Mouse (Mus musculus) urinary bladder, postnatal 25 days (tissue): ENCODE measurements around the gene Lag3.

Experiments used
- DNase-seq: peaks from one replicate; pipeline ENCODE4 v3.0.0; 2022; ENCODE audit warnings: low spot score

The Lag3 gene

DNA sequence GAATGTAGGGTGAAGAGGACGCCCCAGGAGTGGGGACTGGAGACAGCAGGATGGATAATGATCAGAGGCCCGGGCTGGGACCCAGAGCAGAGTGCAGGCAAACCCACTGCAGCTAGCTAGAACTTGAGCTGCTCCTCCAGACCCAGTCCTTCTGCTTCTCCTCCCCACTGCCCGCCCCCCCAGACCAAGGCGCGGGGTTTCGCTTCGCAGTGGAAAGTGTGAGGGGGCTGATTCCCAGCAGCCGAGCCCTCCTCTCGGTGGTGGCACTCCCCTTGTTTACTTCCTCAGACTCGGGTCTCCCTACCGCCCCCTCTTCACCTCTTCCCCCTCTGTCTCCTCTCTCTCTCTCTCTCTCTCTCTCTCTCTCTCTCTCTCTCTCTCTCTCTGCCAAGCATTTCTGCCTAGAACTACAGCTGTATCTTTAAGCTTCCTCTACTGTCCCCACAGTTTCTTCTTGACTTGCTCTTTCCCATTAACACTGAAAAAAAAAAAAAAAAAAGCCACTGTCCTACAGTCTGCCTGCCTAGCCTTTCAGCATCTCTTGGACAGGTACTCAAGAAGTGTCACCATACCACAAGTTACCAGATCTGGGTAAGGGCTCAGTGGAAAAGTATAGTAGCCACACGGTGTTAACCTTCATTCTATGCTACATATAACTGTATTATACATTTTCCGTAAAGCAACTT lies at the start of gene Lag3:
TSS of gene Lag3 (minus strand) at position 173 of the 686 bp plus-strand sequence.
- DNase-seq = no peak

DNA sequence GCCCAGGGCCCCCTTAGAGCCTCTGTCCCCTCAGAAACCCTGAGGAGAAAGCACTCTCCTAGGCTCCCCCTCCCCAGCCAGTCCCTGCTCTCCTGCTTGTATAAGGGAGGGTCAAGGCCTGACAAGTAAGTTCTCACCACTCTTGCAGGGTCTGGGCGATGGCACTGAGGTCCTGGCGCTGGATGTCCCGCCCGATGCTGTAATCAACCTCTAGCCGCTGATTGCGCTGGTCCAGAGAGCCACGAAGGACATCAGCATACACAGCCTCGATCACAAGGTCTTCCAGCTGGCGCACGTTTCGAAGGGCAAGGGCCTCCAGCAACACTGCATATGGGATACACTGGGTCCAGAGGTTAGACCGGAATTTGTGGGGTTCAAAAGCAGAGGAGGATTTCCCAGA lies 49.5 kb upstream of the Lag3 start:
- no peak for DNase-seq

DNA sequence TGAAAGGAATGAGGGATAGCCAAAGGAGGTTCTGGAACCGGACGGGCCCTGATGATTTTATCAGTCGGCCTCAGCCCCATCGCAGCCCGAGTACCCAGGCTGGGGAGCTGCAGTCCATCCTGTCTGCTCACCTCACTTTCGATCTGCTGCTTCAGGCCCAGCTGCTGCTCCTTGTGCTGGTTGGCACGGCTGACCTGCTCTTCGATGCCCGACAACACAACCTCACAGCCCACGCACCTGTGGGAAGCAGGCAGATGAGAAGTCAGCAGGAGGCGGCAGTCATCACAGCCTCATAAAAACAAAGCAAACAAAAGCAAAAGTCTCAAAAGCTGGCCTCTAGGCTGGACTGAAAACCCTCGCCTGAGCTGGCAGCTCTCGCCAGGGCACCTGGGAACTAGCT lies 48.5 kb upstream of the Lag3 start:
- DNase-seq = no peak

DNA sequence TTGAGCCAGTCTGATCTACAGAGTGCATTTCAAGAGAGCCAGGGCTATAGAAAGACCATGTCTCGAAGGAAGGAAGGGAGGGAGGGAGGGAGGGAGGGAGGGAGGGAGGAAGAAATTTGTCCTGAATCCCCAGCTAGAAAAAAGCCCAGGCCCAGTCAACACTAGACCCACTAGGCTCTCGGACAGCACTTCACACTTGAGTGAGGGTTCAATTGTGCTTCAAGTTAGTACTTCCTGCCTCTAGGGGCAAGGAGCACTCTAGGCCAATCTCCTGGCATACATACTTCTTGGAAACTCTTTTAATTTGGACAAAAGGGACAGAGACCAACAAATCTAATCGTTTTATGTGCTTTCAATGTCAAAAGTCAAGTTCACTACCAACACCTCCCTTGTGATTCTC lies 46.6 kb upstream of the Lag3 start:
- no peak for DNase-seq

DNA sequence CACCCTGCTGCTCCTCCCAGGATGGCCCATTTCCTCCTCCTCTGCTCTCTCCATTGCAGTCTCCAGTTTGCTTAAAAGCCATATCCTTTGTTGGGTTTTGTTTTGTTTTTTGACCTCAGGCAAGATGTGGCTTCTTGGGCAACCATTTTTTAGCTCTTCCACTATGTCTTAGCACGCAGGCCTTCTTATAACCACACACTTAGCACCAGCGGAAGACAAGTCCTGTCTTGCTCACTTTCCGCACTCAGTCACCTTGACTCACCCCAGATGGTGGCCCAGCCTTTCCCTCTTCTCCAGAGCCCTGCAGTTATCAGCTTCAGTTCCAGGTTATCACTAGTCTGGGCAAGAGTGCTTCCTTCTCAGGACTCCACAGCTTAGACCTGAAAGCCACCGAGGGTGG lies 43.7 kb upstream of the Lag3 start:
- no peak for DNase-seq

DNA sequence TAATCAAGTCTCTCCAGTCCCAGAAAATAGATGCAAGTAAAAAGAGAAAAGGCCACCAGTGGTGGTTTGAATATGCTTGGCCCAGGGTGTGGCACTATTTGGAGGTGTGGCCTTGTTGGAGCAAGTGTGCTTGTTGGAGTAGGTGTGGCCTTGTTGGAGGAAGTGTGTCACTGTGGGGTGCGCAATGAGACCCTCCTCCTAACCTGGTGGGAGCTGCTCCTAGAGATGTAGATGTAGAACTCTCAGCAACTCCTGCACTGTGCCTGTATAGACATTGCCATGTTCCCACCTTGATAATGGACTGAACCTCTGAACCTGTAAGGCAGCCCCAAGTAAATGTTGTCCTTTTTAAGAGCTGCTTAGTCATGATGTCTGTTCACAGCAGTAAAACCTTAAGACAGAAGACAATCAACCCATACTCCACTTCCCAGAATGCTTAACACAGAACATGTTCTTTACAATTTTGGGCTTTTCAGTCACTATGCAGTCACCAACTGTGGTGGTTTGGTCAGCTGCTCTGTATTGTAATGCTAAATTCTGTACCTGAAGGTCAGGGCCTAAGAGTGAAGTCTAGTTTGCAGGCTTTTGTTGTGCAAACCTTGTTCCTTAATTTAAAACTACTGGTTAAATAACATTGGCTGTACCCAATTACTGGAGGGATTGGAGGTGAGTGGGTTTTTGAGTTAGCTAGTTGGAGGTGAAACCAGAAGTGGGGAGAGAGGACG lies 42.6 kb upstream of the Lag3 start:
- DNase-seq = no peak

DNA sequence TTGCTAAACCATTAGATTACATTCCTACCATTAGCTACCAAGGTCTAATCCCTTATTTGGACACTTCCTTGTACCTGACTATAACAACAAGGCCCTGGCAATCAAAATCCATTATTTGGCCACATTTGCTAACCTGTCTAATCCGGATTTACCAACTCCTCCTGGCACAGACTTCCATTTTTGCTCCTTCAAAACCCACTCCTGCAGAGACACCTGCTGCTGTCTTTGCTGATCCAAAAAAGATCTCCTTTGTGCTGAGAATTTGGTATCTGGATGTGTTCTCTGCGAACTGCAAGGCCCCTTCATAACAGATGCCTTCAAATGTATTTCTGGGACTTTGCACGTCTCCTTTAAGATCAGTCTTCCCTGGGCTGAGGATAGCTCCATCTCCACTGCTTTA lies 32.0 kb upstream of the Lag3 start:
- DNase-seq = no peak

DNA sequence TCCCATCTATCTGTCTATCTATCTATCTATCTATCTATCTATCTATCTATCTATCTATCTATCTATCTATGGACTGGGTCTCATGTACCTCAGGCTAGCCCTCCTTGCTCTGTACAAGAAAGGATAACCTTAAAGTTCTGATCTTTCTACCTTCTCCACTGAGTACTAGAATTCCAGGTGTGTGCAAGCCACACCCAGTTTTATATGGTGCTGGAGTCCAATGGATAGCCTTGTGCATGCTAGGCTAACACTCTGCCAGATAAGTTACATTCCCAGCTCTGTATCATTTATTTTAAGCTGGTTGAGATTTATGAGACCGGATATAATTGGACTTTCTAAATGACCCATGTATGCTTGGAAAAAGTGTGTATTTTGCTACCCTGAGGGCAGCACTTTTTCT lies 30.2 kb upstream of the Lag3 start:
- DNase-seq = no peak

DNA sequence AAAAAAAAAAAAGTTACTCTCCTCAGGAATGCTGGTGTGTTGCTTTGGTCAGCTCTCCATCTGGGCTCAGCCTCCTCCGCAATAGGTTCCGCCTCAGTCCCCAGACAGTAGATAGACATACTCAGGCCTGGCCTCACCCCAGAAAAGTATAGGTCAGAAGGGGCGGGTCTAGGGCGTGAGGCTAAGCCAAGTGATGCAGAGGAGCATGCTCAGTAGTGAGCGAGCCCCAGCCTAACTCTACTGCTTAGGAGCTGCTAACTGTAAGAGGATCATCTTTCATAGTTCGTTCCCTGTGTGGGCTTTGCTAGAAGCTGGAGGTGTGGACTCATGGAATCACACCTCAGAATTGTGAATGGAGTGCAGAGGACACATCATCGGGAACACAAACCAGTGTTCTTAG lies 27.0 kb upstream of the Lag3 start:
- no peak for DNase-seq

DNA sequence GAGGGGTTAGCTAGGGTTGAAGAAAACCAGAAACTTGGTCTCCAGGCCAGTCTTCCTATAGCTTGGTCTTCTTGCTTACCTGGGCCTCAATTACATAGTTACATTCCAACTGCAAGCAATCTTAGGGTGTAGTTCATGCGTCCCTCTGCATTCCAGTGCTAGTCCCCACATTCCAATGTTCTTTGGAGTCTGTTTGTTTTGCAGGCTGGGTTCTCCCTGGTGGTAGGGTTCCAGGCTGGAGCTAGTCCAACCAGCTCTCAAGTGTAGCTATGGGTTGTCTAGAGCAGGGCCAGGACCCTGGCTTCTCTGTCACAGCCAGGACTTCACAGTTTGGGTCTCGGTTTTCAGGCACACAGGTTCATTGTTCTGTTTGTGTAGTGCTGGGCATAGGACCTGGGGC lies 26.0 kb upstream of the Lag3 start:
- DNase-seq = no peak

DNA sequence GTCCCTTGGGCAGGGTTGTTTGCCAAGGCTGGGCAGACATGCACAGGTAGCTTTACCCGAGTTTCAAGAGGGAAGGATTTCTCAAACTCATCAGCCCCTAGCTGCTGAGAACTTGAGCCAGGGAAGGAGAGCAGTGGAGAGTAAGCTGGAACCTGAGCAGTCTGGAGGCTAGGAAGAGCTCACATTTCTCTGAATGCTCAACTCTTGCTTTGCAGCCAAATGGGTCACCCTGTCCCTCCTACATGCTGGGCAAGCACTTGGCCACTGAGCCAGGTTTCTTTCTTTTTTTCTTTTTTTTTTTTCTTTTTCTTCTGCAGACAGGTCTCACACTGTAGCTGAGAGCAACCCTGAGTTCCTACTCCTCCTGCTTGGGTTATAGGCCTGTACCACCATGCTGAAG lies 25.2 kb upstream of the Lag3 start:
- DNase-seq = no peak

DNA sequence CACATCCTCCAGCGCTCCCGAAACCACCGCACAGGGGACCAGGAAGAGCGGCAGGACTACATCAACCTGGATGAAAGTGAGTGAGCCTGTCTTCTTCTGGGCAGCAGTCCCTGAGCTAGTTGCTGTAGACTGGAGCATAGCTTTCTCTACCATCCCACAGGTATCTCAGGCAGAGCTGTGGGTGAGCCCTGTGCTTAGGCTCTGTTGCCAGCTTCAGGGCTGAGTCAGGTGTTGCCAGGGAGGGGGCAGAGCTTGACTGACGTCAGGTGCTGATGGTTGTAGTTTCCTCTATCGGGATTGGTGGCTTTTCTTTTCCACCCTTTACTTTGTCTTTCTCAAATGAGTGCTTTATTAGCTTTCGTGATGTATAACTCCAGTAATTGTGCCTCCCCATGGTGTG lies 23.2 kb upstream of the Lag3 start:
- no peak for DNase-seq

DNA sequence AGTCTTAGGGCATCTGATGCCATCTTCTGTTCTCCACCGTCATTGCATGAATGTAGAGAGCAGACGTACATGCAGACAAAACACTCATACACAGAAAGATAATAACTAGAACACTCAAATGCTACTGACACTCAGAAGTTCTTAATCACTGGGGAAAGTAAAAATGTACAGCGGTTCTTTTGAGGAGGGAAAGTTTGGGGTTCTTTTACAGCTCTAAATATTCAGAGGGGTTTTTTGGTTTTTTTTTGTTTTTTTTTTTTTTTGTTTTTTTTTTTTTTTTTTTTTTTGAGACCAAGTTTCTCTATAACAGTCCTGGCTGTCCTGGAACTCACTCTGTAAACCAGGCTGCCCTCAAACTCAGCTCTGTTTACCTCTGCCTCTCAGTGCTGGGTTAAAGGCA lies 21.6 kb upstream of the Lag3 start:
- no peak for DNase-seq

DNA sequence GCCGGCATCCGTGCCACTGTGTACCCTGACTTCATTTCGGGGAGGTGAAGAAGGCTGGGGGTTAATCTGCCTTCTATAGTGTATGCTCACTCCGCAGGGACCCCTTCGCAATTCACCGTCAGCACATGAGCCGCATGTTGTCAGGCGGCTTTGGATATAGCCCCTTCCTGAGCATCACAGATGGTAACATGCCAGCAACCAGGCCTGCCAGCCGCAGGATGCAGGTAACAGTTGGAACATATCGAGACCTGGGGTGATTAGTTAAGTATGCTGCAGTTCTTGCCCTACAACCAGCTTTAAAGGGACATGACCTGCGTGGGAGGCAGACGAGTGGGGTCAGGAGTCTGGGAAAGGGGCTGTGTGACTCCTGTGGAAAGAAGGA lies 20.8 kb upstream of the Lag3 start:
- no peak for DNase-seq

DNA sequence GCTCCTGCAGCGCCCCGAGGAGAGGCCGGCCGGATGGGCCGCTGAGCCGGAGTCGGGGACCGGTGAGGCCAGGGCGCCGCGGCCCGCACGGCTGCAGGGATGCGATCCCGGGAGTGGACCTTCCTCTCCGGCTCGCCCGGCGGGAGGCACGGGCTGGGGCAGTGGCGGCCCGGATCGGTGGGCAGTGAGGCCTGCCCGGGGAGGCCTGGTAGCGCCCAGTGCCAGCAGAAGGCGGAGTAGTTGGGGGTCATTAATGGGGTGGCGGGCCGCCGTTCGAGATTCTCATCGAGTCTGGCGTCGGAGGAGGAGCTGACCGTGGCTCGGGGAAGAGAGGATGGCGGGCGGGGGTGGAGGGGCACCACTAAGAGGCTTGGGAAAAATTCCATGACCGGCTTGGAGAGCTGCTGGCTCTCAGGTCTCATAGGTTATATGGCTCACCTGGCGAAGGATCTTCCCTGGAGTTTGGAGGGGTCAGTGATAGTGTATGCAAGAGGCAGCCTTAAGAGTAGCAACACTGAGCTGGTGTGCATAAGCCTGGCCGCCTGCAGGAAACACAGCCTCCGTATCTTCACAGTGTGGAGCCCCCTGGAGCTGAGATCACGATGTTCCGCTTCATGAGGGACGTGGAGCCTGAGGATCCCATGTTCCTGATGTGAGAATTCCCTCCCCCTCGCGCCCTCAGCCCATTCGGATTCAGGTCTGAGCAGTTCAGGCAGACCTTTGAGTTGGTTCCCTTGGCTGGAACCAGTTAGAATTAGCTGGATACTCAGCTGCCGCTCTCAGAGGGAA lies 20.2 kb upstream of the Lag3 start:
- peak; percentile 29 for DNase-seq

DNA sequence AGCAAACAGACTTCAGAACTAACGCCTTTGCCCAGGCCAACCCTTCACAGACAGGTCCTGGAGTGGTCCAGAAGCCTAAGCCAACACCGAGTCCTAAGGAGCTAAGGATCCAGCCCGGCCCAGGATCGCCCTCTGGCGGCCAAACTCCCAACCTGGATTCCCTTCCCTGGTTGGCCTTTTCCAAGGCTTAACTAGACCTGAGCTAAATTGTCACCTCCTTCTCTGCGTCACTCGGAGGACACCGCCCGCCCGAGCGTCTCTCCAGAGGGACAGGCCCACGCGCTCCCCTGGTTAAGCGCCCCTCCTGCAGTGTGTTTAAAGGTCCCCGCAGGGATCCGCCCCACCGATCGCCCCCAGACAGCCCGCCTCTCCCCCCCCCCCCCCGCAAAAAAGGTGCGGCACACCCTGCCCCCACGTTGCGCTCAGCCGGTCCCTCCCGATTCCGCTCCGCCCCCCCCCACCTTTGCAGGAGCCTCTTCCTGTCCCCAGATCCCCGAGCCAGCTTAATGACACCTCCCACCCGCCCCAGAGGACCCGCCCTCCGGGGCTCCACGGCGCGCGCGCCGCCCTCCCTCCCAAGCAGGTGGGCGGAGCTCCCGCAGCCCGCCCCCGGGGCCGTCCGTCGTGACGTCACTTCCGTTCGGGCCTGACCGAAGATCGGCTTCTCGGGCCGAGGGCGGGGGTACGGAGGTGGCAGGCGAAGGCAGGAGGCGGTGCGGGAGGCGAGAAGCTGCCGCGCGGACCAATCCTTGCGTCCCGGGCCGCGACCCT lies 19.4 kb upstream of the Lag3 start, which contains the start of gene Mlf2:
TSS of gene Mlf2 (plus strand) at position 633 of the 771 bp plus-strand sequence.
- peak; percentile 99 for DNase-seq

DNA sequence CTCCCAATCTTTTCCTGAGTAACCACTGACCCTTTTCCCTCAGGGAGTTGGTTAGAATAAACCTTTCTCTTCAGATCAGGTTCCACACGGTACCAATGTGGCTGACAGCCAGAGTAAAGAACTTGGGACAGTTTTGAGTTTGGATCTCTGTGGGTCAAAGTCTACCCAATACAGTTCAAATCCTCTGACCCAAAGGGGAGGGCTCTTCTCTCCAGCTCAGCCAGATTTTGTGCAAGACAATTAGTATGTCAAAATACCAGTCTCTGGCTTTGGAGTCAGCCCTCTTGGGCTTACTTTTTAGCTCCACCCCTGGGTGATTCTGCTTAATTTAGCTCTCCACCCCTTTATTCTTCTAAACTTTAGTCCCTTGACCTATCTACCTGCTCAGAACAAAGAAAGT lies 18.7 kb upstream of the Lag3 start:
- DNase-seq = no peak

DNA sequence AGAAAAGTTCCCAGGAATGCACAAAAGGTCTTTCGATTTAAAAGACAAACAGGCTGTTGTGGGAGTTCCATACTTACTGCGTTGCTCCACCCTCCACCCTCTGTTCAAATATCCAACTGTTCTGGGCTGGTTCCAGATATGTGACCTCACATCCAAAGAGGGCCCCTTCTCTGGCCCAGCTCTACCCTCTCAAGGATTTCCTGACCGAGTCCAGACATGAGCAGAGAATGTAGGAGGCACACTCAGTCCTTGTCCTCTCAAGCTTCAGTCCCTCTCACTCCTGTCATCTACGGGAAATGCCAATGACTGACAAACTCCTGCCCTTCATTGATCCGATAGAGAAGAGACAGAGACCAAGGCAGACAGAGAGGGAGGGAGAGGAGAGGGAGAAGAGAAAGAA lies 14.4 kb upstream of the Lag3 start:
- DNase-seq = no peak

DNA sequence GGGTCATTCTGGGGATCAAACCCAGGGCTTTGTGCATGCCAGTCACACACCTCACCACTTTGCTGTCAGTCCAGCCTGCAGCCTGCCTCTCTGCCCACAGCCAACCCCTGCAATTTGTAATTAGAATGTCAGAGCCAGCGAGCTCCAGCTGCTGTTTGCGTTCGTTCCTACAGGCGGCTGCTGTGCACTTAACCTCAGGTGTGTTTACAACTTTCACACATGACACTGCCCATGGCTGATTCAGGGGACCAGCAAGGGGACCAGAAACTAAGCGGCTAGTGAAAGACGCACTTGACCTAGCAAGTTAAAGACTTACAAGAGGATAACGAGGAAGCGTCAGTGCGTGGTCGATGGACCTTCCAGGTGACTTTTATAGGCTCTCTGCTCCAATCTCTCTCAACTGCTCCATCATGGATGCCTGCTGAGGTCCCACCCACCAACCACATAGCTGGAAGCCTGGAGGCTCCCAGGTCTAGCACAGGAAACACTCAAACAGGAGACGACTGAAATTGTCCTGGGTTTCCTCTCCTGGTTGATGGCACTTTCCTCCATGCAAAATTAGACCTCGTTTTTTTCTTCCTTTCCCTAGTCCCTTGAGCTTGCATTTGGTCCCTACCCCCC lies 13.8 kb upstream of the Lag3 start:
- DNase-seq = no peak

DNA sequence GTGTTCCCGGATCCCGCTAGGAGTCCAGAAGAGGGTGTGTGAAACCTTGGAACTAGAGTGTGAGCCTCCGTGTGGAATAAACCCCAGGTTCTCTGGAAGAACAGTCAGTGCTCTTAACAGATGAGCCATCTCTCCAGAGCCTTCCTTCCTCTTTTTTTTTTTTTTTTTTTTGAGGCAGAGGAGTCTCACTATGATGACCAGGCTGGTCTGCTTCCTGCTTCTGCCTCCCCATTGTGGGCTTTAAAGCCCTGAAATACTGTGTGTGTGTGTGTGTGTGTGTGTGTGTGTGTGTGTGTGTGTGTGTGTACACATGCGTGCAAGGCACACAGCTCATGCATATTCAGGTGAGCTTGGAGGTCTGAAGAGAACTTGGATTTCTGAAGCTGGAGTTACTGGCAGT lies 10.0 kb upstream of the Lag3 start:
- no peak for DNase-seq

DNA sequence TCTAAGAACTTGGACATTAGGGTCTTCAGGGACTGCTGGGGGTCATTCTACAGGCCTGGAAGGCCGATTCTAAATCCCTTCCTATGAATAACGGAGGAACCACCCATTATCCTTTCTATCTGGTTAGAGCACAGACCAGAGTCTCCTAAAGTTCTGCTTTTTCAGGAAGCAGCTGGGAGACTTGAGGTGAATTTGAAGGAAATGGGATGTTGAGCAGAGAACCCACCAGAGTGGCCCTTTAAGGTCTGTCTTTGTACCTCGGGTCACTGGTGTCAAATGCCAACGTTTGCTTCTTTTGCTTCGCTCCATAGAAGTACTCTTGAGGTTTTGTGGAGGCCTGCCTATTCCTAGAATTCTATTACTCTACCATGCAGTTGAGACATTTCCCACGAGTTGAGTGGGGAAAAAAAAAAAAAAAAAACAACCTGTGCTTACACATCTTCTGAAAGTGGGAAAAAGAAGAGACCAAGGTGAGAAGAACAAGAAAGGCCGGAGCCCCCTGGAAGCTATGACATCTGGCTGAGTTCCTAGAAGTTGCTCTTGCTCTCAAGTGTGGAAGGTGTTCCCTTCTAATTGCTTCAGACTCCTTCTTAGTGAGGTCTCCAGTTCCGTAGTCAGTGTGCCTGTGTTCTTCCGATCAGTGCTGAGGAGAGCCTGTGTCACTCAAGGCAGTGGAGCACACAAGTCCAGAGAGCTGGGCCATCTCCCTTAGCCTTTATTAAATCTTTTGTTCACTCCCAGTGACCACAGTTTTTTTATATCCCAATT lies 9.0 kb upstream of the Lag3 start:
- no peak for DNase-seq
